In genomic region chr13:91462395-91462794, GRCm38 (mm10) we compare ENCODE assay signal across 8 mouse cellular contexts. TPM values are rescaled to one million over a fixed set of nuclear protein-coding genes. Genes with fewer than 3 reads are reported as not detected.
DNase-seq lines count a peak whose midpoint lies in the region; ATAC-seq and TF ChIP-seq lines count a peak whose summit lies in the region.

No protein-coding gene starts in this region.

- H3K27me3 ChIP-seq in kidney, embryonic 15.5 days = no peaks in the 10 kb centered on the region
- H3K27me3 ChIP-seq in heart, postnatal 0 days (ENCODE audit: control insufficient read depth, insufficient read depth, low read length) = no peaks in the 10 kb centered on the region
- no peaks in the 10 kb centered on the region for H3K27me3 ChIP-seq in midbrain, embryonic 13.5 days

- H3K27ac ChIP-seq in kidney, embryonic 15.5 days = 0 out of 2 replicates have a peak overlapping the region, but pooled peaks have one; percentile 97
- peak overlapping the region; percentile 87 for H3K27ac ChIP-seq in heart, postnatal 0 days (ENCODE audit: low read depth)
- peak overlapping the region; percentile 96 for H3K27ac ChIP-seq in midbrain, embryonic 13.5 days

- H3K9me3 ChIP-seq in kidney, embryonic 15.5 days (replicated peaks) = no peaks in the 10 kb centered on the region
- no peaks in the 10 kb centered on the region for H3K9me3 ChIP-seq in heart, postnatal 0 days (replicated peaks; ENCODE audit: control insufficient read depth, low read length)
- H3K9me3 ChIP-seq in midbrain, embryonic 13.5 days = no peaks in the 10 kb centered on the region

- H3K9ac ChIP-seq in kidney, embryonic 15.5 days = peak overlapping the region; percentile 91
- H3K9ac ChIP-seq in heart, postnatal 0 days (replicated peaks; ENCODE audit: low read depth, low read length) = peak overlapping the region; percentile 87
- peak overlapping the region; percentile 92 for H3K9ac ChIP-seq in midbrain, embryonic 13.5 days (replicated peaks)

- TF ChIP-seq EP300 in heart, postnatal 0 days (IDR thresholded peaks at IDR 0.05; ENCODE audit: low read depth) = no peak

- no peak for DNase-seq in kidney, adult 8-10 months
- DNase-seq in NIH3T3 (ENCODE audit: low read depth) = peak; percentile 53
- DNase-seq in heart, postnatal 0 days (ENCODE audit: low spot score) = peak; percentile 27
- no peak for DNase-seq in frontal cortex, postnatal 25 days (ENCODE audit: low spot score in 2 of 2)
- DNase-seq in adrenal gland, postnatal 36 days = no peak
- no peak for DNase-seq in urinary bladder, adult 2 months (ENCODE audit: low spot score)

- 5% methylated on average over 2 of the region's 2 CpGs for WGBS in kidney, embryonic 15.5 days
- 13% methylated on average over 2 of the region's 2 CpGs for WGBS in heart, postnatal 0 days
- WGBS in midbrain, embryonic 13.5 days = 0% methylated on average over 2 of the region's 2 CpGs

- peak overlapping the region; percentile 83 for H3K4me2 ChIP-seq in kidney, embryonic 15.5 days
- peak overlapping the region; percentile 84 for H3K4me2 ChIP-seq in heart, postnatal 0 days (ENCODE audit: low read depth, low read length)
- H3K4me2 ChIP-seq in midbrain, embryonic 13.5 days (replicated peaks) = peak overlapping the region; percentile 87

- no peaks in the 10 kb centered on the region for H3K36me3 ChIP-seq in kidney, embryonic 15.5 days
- H3K36me3 ChIP-seq in heart, postnatal 0 days (replicated peaks; ENCODE audit: control insufficient read depth, insufficient read depth, low read length) = no peaks in the 10 kb centered on the region
- H3K36me3 ChIP-seq in midbrain, embryonic 13.5 days = no peaks in the 10 kb centered on the region

- TF ChIP-seq CTCF in heart, postnatal 0 days (IDR thresholded peaks at IDR 0.05; ENCODE audit: low read depth) = no peak

- peaks cover 20% of the 10 kb centered on the region for H3K4me1 ChIP-seq in kidney, embryonic 15.5 days
- H3K4me1 ChIP-seq in heart, postnatal 0 days (ENCODE audit: control insufficient read depth, insufficient read depth) = peaks cover 17% of the 10 kb centered on the region
- H3K4me1 ChIP-seq in midbrain, embryonic 13.5 days (replicated peaks) = peaks cover 34% of the 10 kb centered on the region

- peak overlapping the region; percentile 94 for H3K4me3 ChIP-seq in kidney, embryonic 15.5 days (replicated peaks)
- peak overlapping the region; percentile 81 for H3K4me3 ChIP-seq in heart, postnatal 0 days (ENCODE audit: low read depth, low read length)
- H3K4me3 ChIP-seq in midbrain, embryonic 13.5 days (replicated peaks) = peak overlapping the region; percentile 98

- ATAC-seq in kidney, embryonic 15.5 days (replicated peaks; ENCODE audit: low FRiP score) = no peak
- no peak for ATAC-seq in heart, postnatal 0 days (ENCODE audit: insufficient read depth, low read depth)
- no peak for ATAC-seq in midbrain, embryonic 13.5 days

RNA-seq across cellular contexts. Expression of gene Ssbp2, which starts 2.3 kb away (rescaled TPM):
- 123 and 125 TPM in 2 replicates for polyA plus RNA-seq in kidney, embryonic 15.5 days (2015; fragmentation: Nextera tagmentation; extraction: Ambion mirVana)
- total RNA-seq in heart, postnatal 0 days (2014; rRNA removed; ENCODE audit: low replicate concordance) = 74.2 and 85.1 TPM in 2 replicates
- 70.8 and 75.7 TPM in 2 replicates for polyA plus RNA-seq in heart, postnatal 0 days (2015; fragmentation: Nextera tagmentation; extraction: Ambion mirVana)
- 225 and 231 TPM in 2 replicates for polyA plus RNA-seq in midbrain, embryonic 13.5 days (2015; fragmentation: Nextera tagmentation; extraction: Ambion mirVana)
- total RNA-seq in adrenal gland, postnatal 36 days (2021) = 10 to 100 TPM; 26.4 to 30.4 TPM
- polyA plus RNA-seq in urinary bladder, adult 2 months (2012; rRNA removed) = 74.8 and 92.7 TPM in 2 replicates

Comparison
In these comparisons a context has a peak if more than half of its experiments do, and no peak if none do; other contexts are left out.
1. DNase-seq: peak in NIH3T3 (single experiment) and heart, postnatal 0 days (single experiment); none in kidney, adult 8-10 months (0 of 2), frontal cortex, postnatal 25 days (0 of 2), adrenal gland, postnatal 36 days (0 of 2) and urinary bladder, adult 2 months (single experiment).
2. Peak in every context shown above with its lines, with median percentiles within 50 percentile points of each other: H3K27ac ChIP-seq, H3K4me2 ChIP-seq, H3K4me3 ChIP-seq and H3K9ac ChIP-seq.